Mouse (Mus musculus): ENCODE measurements at regions not wholly inside any gene's neighbourhood (a gene's known extent, or its start where the extent isn't known, plus 50 kb on each side); places are given as distances from the start of the nearest gene placed in this dataset.

DNA sequence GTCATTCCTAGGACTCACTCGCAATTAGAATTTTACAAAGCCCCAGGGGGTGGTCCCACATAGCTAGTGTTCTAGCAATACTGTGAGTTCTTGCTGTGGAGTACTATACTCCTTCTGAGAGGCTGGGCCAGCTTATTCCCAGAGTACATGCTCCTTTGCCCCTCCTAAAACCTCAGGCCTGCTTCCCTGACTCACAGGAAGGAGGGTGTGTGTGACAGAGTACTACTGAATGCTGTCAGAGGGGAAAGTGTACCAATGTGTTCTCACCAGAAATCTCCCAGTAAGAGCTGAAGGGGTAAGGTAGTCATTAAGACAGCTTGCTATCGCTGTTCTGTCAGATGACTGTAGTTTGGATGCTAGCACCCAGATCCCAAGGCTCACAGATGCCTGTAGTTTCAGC, 280.7 kb downstream of the Hlx start:
- TF ChIP-seq CTCF (IDR thresholded peaks at IDR 0.05; ENCODE audit: extremely low read depth, insufficient read depth, low read length) (no peak), POLR2A (IDR thresholded peaks at IDR 0.05; ENCODE audit: extremely low read depth, insufficient read depth, low read length) (no peak)

All from cortical plate, adult 2 months (tissue).